Mouse (Mus musculus): ENCODE measurements around the gene Med28. TPM values are rescaled to one million over a fixed set of nuclear protein-coding genes. Genes with fewer than 3 reads are reported as not detected.

The Med28 gene
- polyA plus RNA-seq, 1 experiment from 2014 or later: 138 TPM

- H3K4me1 ChIP-seq: no peaks in the 10 kb centered on the region
- 32% methylated on average over 6 of the region's 6 CpGs for WGBS (ENCODE audit: insufficient replicate concordance)
- H3K4me3 ChIP-seq: no peak overlapping the region
- H3K9me3 ChIP-seq (replicated peaks): no peaks in the 10 kb centered on the region
- H3K4me2 ChIP-seq: no peak overlapping the region
- no peak overlapping the region for H3K9ac ChIP-seq
- no peaks in the 10 kb centered on the region for H3K27me3 ChIP-seq (replicated peaks)
- H3K36me3 ChIP-seq: no peaks in the 10 kb centered on the region
- H3K27ac ChIP-seq: no peak overlapping the region
- ATAC-seq: no peak
Observed at GRCm38 (mm10) chr5:45564054-45564453, 44.0 kb downstream of the Med28 start.

GRCm38 (mm10) chr5:45565829-45566228, 45.8 kb downstream of the Med28 start:
- H3K36me3 ChIP-seq: no peaks in the 10 kb centered on the region
- H3K4me2 ChIP-seq: no peak overlapping the region
- no peaks in the 10 kb centered on the region for H3K4me1 ChIP-seq
- no peaks in the 10 kb centered on the region for H3K9me3 ChIP-seq (replicated peaks)
- H3K27me3 ChIP-seq (replicated peaks): no peaks in the 10 kb centered on the region
- H3K9ac ChIP-seq: no peak overlapping the region
- 70% methylated on average over 1 of the region's 1 CpGs for WGBS (ENCODE audit: insufficient replicate concordance)
- H3K27ac ChIP-seq: no peak overlapping the region
- no peak overlapping the region for H3K4me3 ChIP-seq
- ATAC-seq: no peak

DNA sequence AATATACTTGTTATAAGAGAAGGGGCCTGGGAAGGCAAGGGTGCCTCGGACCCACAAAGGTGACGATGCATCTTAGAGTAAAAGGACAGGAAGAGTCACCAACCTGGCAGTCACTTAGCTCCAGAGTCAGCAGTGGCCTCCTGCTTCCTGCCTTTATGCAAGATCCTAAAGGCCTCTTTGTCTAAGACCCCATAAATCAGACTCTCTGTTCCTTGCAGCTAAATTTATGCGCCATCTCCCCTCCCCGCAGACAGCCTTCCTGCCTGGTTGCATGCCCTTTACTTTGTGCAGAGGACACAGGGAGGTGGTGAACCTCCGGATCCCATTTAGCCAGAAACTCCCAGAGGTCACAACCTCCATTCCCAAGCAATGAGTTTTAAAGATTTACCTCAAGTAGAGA, 52.8 kb downstream of the Med28 start:
- Histone ChIP-seq H3K9me3 (replicated peaks) (no peaks in the 10 kb centered on the region), H3K27me3 (replicated peaks) (no peaks in the 10 kb centered on the region), H3K36me3 (no peaks in the 10 kb centered on the region), H3K4me1 (no peaks in the 10 kb centered on the region), H3K9ac (no peak overlapping the region), H3K27ac (no peak overlapping the region), H3K4me2 (no peak overlapping the region), H3K4me3 (no peak overlapping the region)
- WGBS (ENCODE audit: insufficient replicate concordance): 55% methylated on average over 5 of the region's 5 CpGs
- ATAC-seq: no peak

- no peak overlapping the region for H3K9ac ChIP-seq
- H3K4me1 ChIP-seq: no peaks in the 10 kb centered on the region
- H3K4me2 ChIP-seq: no peak overlapping the region
Observed at GRCm38 (mm10) chr5:45576716-45577115, 56.7 kb downstream of the Med28 start.

DNA sequence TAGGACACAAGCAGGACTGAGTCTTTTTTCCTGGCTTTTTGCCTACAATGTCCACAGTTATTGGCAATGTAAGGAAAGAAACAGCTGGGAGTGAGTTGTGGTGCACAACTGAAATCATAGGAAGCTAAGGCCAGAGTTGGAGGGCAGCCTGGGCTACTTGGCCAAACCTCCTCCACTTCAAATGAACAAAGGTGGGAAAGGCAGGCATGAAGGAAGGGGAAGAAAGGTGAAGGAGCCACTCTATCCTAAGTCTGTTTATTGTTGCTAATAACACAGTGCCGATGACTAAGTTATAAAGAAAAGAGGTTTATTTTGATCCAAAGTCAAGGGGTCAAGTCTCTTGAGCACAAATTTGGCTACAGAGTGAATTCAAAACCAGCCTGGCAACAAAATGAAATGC, 57.3 kb downstream of the Med28 start:
- no peak for ATAC-seq
- no peak overlapping the region for H3K4me2 ChIP-seq
- H3K9ac ChIP-seq: no peak overlapping the region
- no peaks in the 10 kb centered on the region for H3K4me1 ChIP-seq
- no peak overlapping the region for H3K27ac ChIP-seq
- H3K9me3 ChIP-seq (replicated peaks): no peaks in the 10 kb centered on the region
- H3K36me3 ChIP-seq: no peaks in the 10 kb centered on the region
- no peaks in the 10 kb centered on the region for H3K27me3 ChIP-seq (replicated peaks)
- no peak overlapping the region for H3K4me3 ChIP-seq
- 74% methylated on average over 1 of the region's 1 CpGs for WGBS (ENCODE audit: insufficient replicate concordance)

More at GRCm38 (mm10) chr5:45576716-45577115, 56.7 kb downstream of the Med28 start:
- 66% methylated on average over 3 of the region's 3 CpGs for WGBS (ENCODE audit: insufficient replicate concordance)
- H3K4me3 ChIP-seq: no peak overlapping the region
- no peak overlapping the region for H3K27ac ChIP-seq
- H3K27me3 ChIP-seq (replicated peaks): no peaks in the 10 kb centered on the region
- no peaks in the 10 kb centered on the region for H3K36me3 ChIP-seq
- no peak for ATAC-seq
- H3K9me3 ChIP-seq (replicated peaks): no peaks in the 10 kb centered on the region

Other genes starting within 250 kb of the Med28 start
- 74.1 and 77.6 TPM in 2 replicates for gene Qdpr, start 70.0 kb upstream of the Med28 start, polyA plus RNA-seq (2016; fragmentation: Nextera tagmentation; extraction: Ambion mirVana)
- gene Clrn2, start 66.5 kb upstream of the Med28 start, polyA plus RNA-seq (2016; fragmentation: Nextera tagmentation; extraction: Ambion mirVana): not detected in 2 replicates
- 67.2 and 69.0 TPM in 2 replicates for gene Lap3, start 26.9 kb upstream of the Med28 start, polyA plus RNA-seq (2016; fragmentation: Nextera tagmentation; extraction: Ambion mirVana)
- 0.18 and 0.29 TPM in 2 replicates for gene Fam184b, start 119.4 kb downstream of the Med28 start, polyA plus RNA-seq (2016; fragmentation: Nextera tagmentation; extraction: Ambion mirVana)
- gene Ncapg, start 149.7 kb downstream of the Med28 start, polyA plus RNA-seq (2016; fragmentation: Nextera tagmentation; extraction: Ambion mirVana): 59.9 and 62.7 TPM in 2 replicates